Mouse (Mus musculus): ENCODE results near the gene Apol7b.

- TF ChIP-seq CTCF (IDR thresholded peaks at IDR 0.05) = no peak
- TF ChIP-seq EP300 (IDR thresholded peaks at IDR 0.05) = no peak
Measured at GRCm38 (mm10) chr15:77482140-77482794, 35.0 kb upstream of the Apol7b start.
